Mouse (Mus musculus) T-helper 2 cell (primary cell): ENCODE results near the gene Lrrk1.

Source experiments
- in situ Hi-C: fragments of 300-600 bp; cut with MboI, MseI; formaldehyde crosslinking; loops from one replicate; pipeline ENCODE4 v1.15.1; 2025; ENCODE audit warnings: high pct_unique_total_duplicates

The Lrrk1 gene

GRCm38 (mm10) chr7:66384213-66384612, 3.9 kb downstream of the Lrrk1 start:
- in situ Hi-C loops = no loop called here

- in situ Hi-C loops = no loop called here
These were observed 11.6 kb downstream of the Lrrk1 start for GRCm38 (mm10) chr7:66376560-66376959.

GRCm38 (mm10) chr7:66375736-66376135, 12.4 kb downstream of the Lrrk1 start:
- in situ Hi-C loops = no loop called here

- in situ Hi-C loops = no loop called here
These were observed 14.8 kb downstream of the Lrrk1 start for GRCm38 (mm10) chr7:66373391-66373790.

- in situ Hi-C loops = no loop called here
These were observed 17.2 kb downstream of the Lrrk1 start for GRCm38 (mm10) chr7:66370970-66371369.

GRCm38 (mm10) chr7:66369934-66370445, 18.2 kb downstream of the Lrrk1 start:
- in situ Hi-C loops = no loop called here

GRCm38 (mm10) chr7:66369071-66369933, 18.8 kb downstream of the Lrrk1 start:
- in situ Hi-C loops = no loop called here

- in situ Hi-C loops = no loop called here
These were observed 22.2 kb downstream of the Lrrk1 start, which contains the start of gene Gm10974 for GRCm38 (mm10) chr7:66365904-66366303. Gene Gm10974 (plus strand): TSS chr7:66365905.

GRCm38 (mm10) chr7:66365411-66365810, 22.7 kb downstream of the Lrrk1 start:
- in situ Hi-C loops = no loop called here

GRCm38 (mm10) chr7:66364491-66364890, 23.7 kb downstream of the Lrrk1 start:
- in situ Hi-C loops = no loop called here

- in situ Hi-C loops = no loop called here
These were observed 29.1 kb downstream of the Lrrk1 start for GRCm38 (mm10) chr7:66359044-66359443.

GRCm38 (mm10) chr7:66358461-66358860, 29.7 kb downstream of the Lrrk1 start:
- in situ Hi-C loops = no loop called here

- in situ Hi-C loops = no loop called here
These were observed 32.2 kb downstream of the Lrrk1 start for GRCm38 (mm10) chr7:66355791-66356522.

GRCm38 (mm10) chr7:66354911-66355310, 33.2 kb downstream of the Lrrk1 start:
- in situ Hi-C loops = no loop called here

- in situ Hi-C loops = no loop called here
These were observed 37.1 kb downstream of the Lrrk1 start for GRCm38 (mm10) chr7:66351074-66351473.

GRCm38 (mm10) chr7:66349670-66350069, 38.5 kb downstream of the Lrrk1 start:
- in situ Hi-C loops = no loop called here

- in situ Hi-C loops = no loop called here
These were observed 39.6 kb downstream of the Lrrk1 start for GRCm38 (mm10) chr7:66348588-66348987.

- in situ Hi-C loops = no loop called here
These were observed 41.0 kb downstream of the Lrrk1 start for GRCm38 (mm10) chr7:66346959-66347663.

- in situ Hi-C loops = no loop called here
These were observed 44.8 kb downstream of the Lrrk1 start for GRCm38 (mm10) chr7:66343307-66343706.

- in situ Hi-C loops = no loop called here
These were observed 45.3 kb downstream of the Lrrk1 start for GRCm38 (mm10) chr7:66342831-66343230.

- in situ Hi-C loops = no loop called here
These were observed 45.8 kb downstream of the Lrrk1 start for GRCm38 (mm10) chr7:66342323-66342722.

GRCm38 (mm10) chr7:66340044-66340443, 48.1 kb downstream of the Lrrk1 start:
- in situ Hi-C loops = no loop called here
